Mouse (Mus musculus) G1E (cell line): ENCODE data around the gene Zkscan4. TPM values are rescaled to one million over a fixed set of nuclear protein-coding genes. Genes with fewer than 3 reads are reported as not detected.
"Not testable (repeated sequence)": the region's sequence is repeated elsewhere in the genome, so short reads cannot be mapped to it uniquely, and the experiment has no call there.

Experiments used
- ATAC-seq: 2 replicates; pipeline ENCODE4 v1.8.0; 2016; ENCODE audit warnings: mild to moderate bottlenecking; ENCODE audit not compliant: insufficient number of reproducible peaks, poor library complexity, low FRiP score, severe bottlenecking; ENCODE audit errors: extremely low read depth
- DNase-seq: peaks from one replicate; pipeline ENCODE4 v3.0.0; 2012; ENCODE audit warnings: low spot score
- H3K27me3 ChIP-seq: 2 replicates; pipeline ENCODE4 v1.6.1; 2012; ENCODE audit warnings: mild to moderate bottlenecking, low read length, inconsistent platforms; ENCODE audit not compliant: insufficient read depth
- H3K36me3 ChIP-seq: replicated peaks from 2 replicates; pipeline ENCODE3; 2012; ENCODE audit warnings: mild to moderate bottlenecking, inconsistent platforms
- H3K4me1 ChIP-seq: 2 replicates; pipeline ENCODE4 v1.6.1; 2012; ENCODE audit warnings: low read depth, low read length, inconsistent platforms, mixed read lengths; ENCODE audit not compliant: insufficient read depth
- H3K4me3 ChIP-seq: 2 replicates; pipeline ENCODE4 v1.5.1; 2012; ENCODE audit warnings: low read depth, mild to moderate bottlenecking, inconsistent platforms, low read length, moderate library complexity, mixed read lengths
- H3K9me3 ChIP-seq: replicated peaks from 2 replicates; pipeline ENCODE4 v1.6.1; 2012; ENCODE audit warnings: inconsistent platforms
- CTCF ChIP-seq: IDR thresholded peaks from 2 replicates; pipeline ENCODE4 v1.5.1; 2012; ENCODE audit warnings: low read depth, low read length, inconsistent platforms, mixed read lengths
- GATA1 ChIP-seq: IDR thresholded peaks from 2 replicates; pipeline ENCODE4 v1.6.1; 2012; ENCODE audit warnings: borderline replicate concordance, low read length, inconsistent platforms, mixed read lengths
- GATA2 ChIP-seq: IDR thresholded peaks from 2 replicates; pipeline ENCODE4 v1.6.1; 2012; ENCODE audit warnings: low read depth, low read length, inconsistent platforms, borderline replicate concordance
- POLR2AphosphoS5 ChIP-seq: IDR thresholded peaks from 2 replicates; pipeline ENCODE4 v1.6.1; 2012; ENCODE audit warnings: low read depth, low read length, inconsistent platforms; ENCODE audit not compliant: insufficient replicate concordance
- TAL1 ChIP-seq: conservative IDR thresholded peaks from 2 replicates; pipeline ENCODE4 v1.6.1; 2012; ENCODE audit warnings: low read depth, low read length, inconsistent platforms, mixed read lengths
- polyA plus RNA-seq: library from polyadenylated mRNA; stranded (reverse); fragments of >175 nt; gene quantifications from 2 replicates; pipeline ENCODE4 v1.2.3, GENCODE M21; 2012
- total RNA-seq, 2 experiments: library from RNA; stranded (forward) in 1 of 2; stranded (reverse) in 1 of 2; fragments of 200-1000 nt in 1 of 2; fragments of >200 nt in 1 of 2; fragmentation: Nextera tagmentation in 1 of 2; gene quantifications; 2 replicates each; pipeline ENCODE4 v1.2.3; 2014 to 2017

The Zkscan4 gene
- total RNA-seq (2014; fragmentation: Nextera tagmentation) (not detected in 2 replicates), total RNA-seq (2017) (0.05 and 0.12 TPM in 2 replicates), polyA plus RNA-seq (not detected in 2 replicates)

DNA sequence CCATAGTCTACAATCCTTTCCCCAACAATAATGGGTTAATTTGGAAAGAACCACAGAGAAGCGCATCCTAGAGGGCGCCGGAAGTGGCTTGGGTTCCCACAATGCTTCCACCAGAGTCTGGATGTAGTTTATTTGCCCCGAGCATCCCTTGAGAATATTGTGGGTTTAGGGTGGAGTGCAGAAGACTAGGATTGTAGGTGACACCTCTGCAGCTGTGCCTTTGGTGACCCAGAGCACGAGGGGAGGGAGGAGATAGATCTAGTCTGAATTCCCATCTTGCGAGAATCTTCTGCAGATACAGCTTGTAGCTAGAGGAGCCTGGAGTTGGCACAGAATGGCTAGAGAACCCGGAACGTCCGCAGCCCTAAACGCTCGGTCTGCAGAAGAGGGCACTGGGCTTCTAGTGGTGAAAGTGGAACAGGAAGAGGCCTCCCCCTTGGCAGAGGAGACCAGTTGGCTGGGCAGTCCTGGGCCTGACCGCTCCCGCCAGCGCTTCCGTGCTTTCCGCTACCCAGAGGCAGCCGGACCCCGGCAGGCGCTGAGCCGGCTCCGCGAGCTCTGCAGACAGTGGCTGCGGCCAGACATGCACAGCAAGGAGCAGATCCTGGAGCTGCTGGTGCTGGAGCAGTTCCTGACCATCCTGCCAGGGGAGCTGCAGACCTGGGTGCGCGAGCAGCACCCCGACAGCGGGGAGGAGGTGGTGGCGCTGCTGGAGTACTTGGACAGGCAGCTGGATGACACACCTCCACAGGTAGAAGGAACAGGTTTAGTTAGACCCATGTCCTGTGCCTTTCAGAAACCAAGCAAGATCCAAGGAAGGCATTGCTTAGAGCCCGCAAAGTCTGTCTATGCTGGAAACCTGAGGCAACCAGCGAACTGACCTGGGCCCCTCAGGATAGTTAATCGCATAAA lies at the start of gene Zkscan4, which contains the start of gene Gm10065:
TSS of gene Zkscan4 (plus strand) at position 149 of the 912 bp plus-strand sequence.
TSS of gene Gm10065 (minus strand) at position 683 of the 912 bp plus-strand sequence.
- not testable (repeated sequence) for ATAC-seq, H3K9me3 ChIP-seq, H3K4me1 ChIP-seq, H3K4me3 ChIP-seq, DNase-seq, H3K36me3 ChIP-seq
- peaks cover 20% of the 10 kb centered on the region for H3K27me3 ChIP-seq

DNA sequence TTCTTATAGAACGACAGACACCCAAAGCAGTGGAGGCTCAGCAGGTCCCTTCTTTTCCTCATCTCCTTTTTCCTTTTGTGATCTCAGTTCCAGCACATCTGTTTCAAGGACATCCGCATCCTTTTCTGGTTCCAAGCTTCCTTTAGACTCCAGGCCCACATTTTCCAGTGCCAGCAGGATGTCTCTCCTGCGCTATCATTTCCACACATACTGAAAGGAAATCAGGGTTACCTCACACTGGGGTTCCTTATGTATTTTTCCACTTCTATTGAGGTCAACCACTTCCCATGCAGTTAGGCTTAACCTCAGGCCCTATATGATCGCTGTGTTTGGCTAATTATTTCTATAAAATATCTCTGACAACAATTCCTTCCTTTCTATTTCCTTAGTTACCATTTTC lies 43.2 kb upstream of the Zkscan4 start:
- H3K27me3 ChIP-seq: no peaks in the 10 kb centered on the region
- H3K4me3 ChIP-seq: no peak overlapping the region
- no peaks in the 10 kb centered on the region for H3K9me3 ChIP-seq
- H3K36me3 ChIP-seq: peaks cover 11% of the 10 kb centered on the region
- ATAC-seq (no peak), DNase-seq (no peak)
- no peak for TF ChIP-seq TAL1
- TF ChIP-seq POLR2AphosphoS5: no peak
- TF ChIP-seq GATA1: no peak
- peaks cover 6% of the 10 kb centered on the region; the same call in 1 of the 2 replicates for H3K4me1 ChIP-seq

- TF ChIP-seq TAL1 (no peak), CTCF (no peak), GATA2 (no peak), POLR2AphosphoS5 (no peak), GATA1 (no peak)
- DNase-seq (peak; percentile 22), ATAC-seq (peak; percentile 68)
- Histone ChIP-seq H3K4me3 (peak within 1 kb of the TSS; percentile 70), H3K9me3 (no peaks in the 10 kb centered on the region), H3K4me1 (peaks cover 11% of the 10 kb centered on the region), H3K27me3 (no peaks in the 10 kb centered on the region), H3K36me3 (peaks cover 31% of the 10 kb centered on the region)
Observed at GRCm38 (mm10) chr13:21440503-21441206, 38.1 kb upstream of the Zkscan4 start, which contains the start of gene Pgbd1. Gene Pgbd1 (minus strand): TSS chr13:21441058.

DNA sequence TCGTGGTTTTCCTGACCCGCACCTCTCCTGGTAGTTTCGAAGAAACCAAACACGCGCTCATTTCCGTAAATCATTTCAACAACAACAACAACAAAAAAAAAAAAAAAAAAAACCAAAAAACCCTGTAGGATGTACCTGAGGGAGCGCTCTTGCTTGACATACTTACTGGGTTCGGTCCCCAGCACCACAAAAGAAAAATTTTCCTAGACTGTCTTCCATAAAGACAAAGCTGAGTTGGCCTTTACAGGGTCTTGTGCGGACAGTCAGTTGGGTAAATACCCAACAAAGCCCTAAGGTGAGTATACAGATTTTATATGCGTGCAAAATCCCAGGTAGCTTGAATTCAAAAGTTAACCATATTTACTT lies 37.5 kb upstream of the Zkscan4 start:
- DNase-seq (no peak), ATAC-seq (no peak)
- Histone ChIP-seq H3K36me3 (peaks cover 36% of the 10 kb centered on the region), H3K4me1 (peaks cover 11% of the 10 kb centered on the region), H3K27me3 (no peaks in the 10 kb centered on the region), H3K4me3 (peak overlapping the region; percentile 70), H3K9me3 (no peaks in the 10 kb centered on the region)
- no peak for TF ChIP-seq GATA1
- no peak for TF ChIP-seq GATA2
- TF ChIP-seq TAL1: no peak
- TF ChIP-seq POLR2AphosphoS5: no peak
- TF ChIP-seq CTCF: no peak

DNA sequence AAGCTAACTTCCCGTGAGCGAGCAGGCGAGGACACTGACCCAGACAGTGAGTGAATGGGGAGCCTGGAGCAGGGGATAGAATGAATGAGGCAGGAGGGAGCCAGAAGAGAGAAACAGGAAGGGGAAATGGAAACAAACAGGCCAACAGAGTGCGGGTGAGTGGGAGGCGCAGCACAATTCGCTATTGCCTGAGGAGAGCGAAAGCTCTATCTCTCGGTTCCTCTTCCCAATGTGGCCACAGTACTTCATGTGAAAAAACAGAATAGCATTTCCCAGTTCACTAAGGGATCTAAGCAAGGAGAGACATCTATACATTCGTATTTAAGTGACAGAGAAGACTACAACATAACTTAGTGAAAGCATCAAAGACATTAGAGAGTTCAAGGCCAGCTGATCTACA lies 31.9 kb upstream of the Zkscan4 start:
- H3K27me3 ChIP-seq: no peaks in the 10 kb centered on the region
- H3K4me1 ChIP-seq: 0 out of 2 replicates have a peak, but pooled peaks cover 2% of the 10 kb centered on the region
- no peak for ATAC-seq
- no peak overlapping the region for H3K4me3 ChIP-seq
- H3K36me3 ChIP-seq: peaks cover 86% of the 10 kb centered on the region
- TF ChIP-seq TAL1: no peak
- DNase-seq: no peak
- no peaks in the 10 kb centered on the region for H3K9me3 ChIP-seq

DNA sequence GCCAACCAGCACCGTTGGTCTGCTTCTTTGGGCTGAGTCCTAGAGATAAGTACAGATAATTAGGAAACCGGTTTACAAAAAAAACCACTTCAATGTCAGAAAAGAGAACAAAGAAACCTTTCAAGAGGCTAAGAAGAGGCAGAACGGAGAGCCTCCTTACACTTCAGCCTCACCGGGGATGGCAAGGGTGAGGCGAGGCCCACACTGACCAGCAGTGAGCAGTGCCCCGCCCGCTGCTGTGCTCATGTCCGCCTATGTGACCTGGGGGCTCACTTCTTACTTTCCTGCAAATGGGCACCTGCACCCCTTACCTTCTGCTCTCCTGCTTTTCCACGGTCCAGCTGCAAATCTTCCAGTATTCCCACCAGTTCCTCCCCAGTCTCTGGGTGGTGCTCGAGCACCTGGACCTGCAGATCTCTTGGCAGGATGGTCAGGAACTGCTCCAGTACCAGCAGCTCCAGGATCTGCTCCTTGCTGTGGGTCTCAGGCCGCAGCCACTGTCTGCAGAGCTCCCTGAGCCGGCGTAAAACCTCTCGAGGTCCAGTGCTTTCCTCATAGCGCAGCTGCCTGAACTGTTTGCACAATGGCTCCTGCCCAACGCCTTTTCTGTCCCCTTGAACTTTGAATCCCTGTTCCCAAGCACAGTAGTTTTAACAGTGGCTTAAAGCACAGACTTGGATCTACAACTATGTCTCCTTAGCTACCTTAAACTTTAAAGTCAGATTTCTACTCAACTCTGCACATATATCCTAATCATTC lies 30.7 kb upstream of the Zkscan4 start:
- Histone ChIP-seq H3K4me3 (no peak overlapping the region), H3K27me3 (no peaks in the 10 kb centered on the region), H3K36me3 (peaks cover 83% of the 10 kb centered on the region), H3K4me1 (peaks cover 9% of the 10 kb centered on the region), H3K9me3 (no peaks in the 10 kb centered on the region)
- no peak for TF ChIP-seq POLR2AphosphoS5
- TF ChIP-seq GATA2: no peak
- TF ChIP-seq TAL1: no peak
- no peak for TF ChIP-seq CTCF
- TF ChIP-seq GATA1: no peak
- ATAC-seq (no peak), DNase-seq (no peak)
